ENCODE assay signal across 12 mouse cellular contexts in genomic region chr6:127855711-127856295, GRCm38 (mm10). TPM values are rescaled to one million over a fixed set of nuclear protein-coding genes. Genes with fewer than 3 reads are reported as not detected.
DNase-seq lines count a peak whose midpoint lies in the region; ATAC-seq lines count a peak whose summit lies in the region.
"Had no signal": no experiment of that assay in that cellular context is flagged by ENCODE, and none has a peak within 500 bp of the region (broad histone marks: within the 10 kb centered on the region; RNA-seq: fewer than 3 reads in every experiment).

No protein-coding gene starts in this region.

- H3K36me3 ChIP-seq in embryonic facial prominence, embryonic 11.5 days (replicated peaks; ENCODE audit: control insufficient read depth, insufficient read depth, low read depth, low read length): no peaks in the 10 kb centered on the region
- H3K36me3 ChIP-seq in hindbrain, embryonic 12.5 days: no peaks in the 10 kb centered on the region
- H3K36me3 ChIP-seq in midbrain, embryonic 14.5 days (ENCODE audit: control insufficient read depth, insufficient read depth, low read length): no peaks in the 10 kb centered on the region
- H3K36me3 ChIP-seq: neural tube, embryonic 12.5 days had no signal

- peaks cover 4% of the 10 kb centered on the region; the same call in 1 of the 2 replicates for H3K4me1 ChIP-seq in embryonic facial prominence, embryonic 11.5 days (ENCODE audit: control insufficient read depth, insufficient read depth, low read length)
- H3K4me1 ChIP-seq in hindbrain, embryonic 12.5 days: peaks cover 20% of the 10 kb centered on the region
- peaks cover 20% of the 10 kb centered on the region for H3K4me1 ChIP-seq in midbrain, embryonic 14.5 days (ENCODE audit: control insufficient read depth, insufficient read depth, low read length)

- H3K27me3 ChIP-seq in embryonic facial prominence, embryonic 11.5 days (ENCODE audit: control insufficient read depth, insufficient read depth, low read length): no peaks in the 10 kb centered on the region
- no peaks in the 10 kb centered on the region for H3K27me3 ChIP-seq in hindbrain, embryonic 12.5 days
- no peaks in the 10 kb centered on the region for H3K27me3 ChIP-seq in midbrain, embryonic 14.5 days (ENCODE audit: control insufficient read depth, insufficient read depth, low read length)
- H3K27me3 ChIP-seq: neural tube, embryonic 12.5 days had no signal

- DNase-seq in brain, adult 2 months (ENCODE audit: low read depth, low spot score): peak; percentile 24
- DNase-seq in embryonic facial prominence, embryonic 11.5 days (ENCODE audit: low spot score): no peak
- DNase-seq in midbrain, embryonic 14.5 days: peak; percentile 65
- no peak for DNase-seq in adrenal gland, adult (ENCODE audit: inconsistent age in 2 of 2, low spot score in 1 of 2)
- no peak for DNase-seq in c-Kit-positive CD71-positive TER-119-positive erythroid progenitor cells, embryonic 14.5 days (ENCODE audit: low spot score)
- DNase-seq: adrenal gland, postnatal 36 days; cerebellum, postnatal 36 days; layer of hippocampus, postnatal 36 days; lung, embryonic 14.5 days had no signal

- H3K4me2 ChIP-seq in embryonic facial prominence, embryonic 11.5 days (ENCODE audit: low read depth, low read length): no peak overlapping the region
- no peak overlapping the region for H3K4me2 ChIP-seq in hindbrain, embryonic 12.5 days (replicated peaks)
- H3K4me2 ChIP-seq in midbrain, embryonic 14.5 days (ENCODE audit: low read length): no peak overlapping the region
- H3K4me2 ChIP-seq: lung, embryonic 14.5 days; neural tube, embryonic 12.5 days had no signal

- ATAC-seq in embryonic facial prominence, embryonic 11.5 days (replicated peaks; ENCODE audit: insufficient number of reproducible peaks, low FRiP score, low TSS enrichment, low read depth): 0 out of 2 replicates have a peak, but pooled peaks have one; percentile 70
- peak; percentile 66 for ATAC-seq in hindbrain, embryonic 12.5 days (ENCODE audit: low FRiP score)
- ATAC-seq in midbrain, embryonic 14.5 days (ENCODE audit: low FRiP score, low TSS enrichment): peak; percentile 53; the same call in 1 of the 2 replicates
- ATAC-seq in frontal cortex, adult (ENCODE audit: low TSS enrichment): no peak

- no peaks in the 10 kb centered on the region for H3K9me3 ChIP-seq in embryonic facial prominence, embryonic 11.5 days (replicated peaks; ENCODE audit: control insufficient read depth, low read length)
- no peaks in the 10 kb centered on the region for H3K9me3 ChIP-seq in hindbrain, embryonic 12.5 days (replicated peaks)
- no peaks in the 10 kb centered on the region for H3K9me3 ChIP-seq in midbrain, embryonic 14.5 days (ENCODE audit: control insufficient read depth, low read length)
- H3K9me3 ChIP-seq: neural tube, embryonic 12.5 days had no signal

- H3K9ac ChIP-seq in embryonic facial prominence, embryonic 11.5 days (replicated peaks; ENCODE audit: low read length): no peak overlapping the region
- H3K9ac ChIP-seq in hindbrain, embryonic 12.5 days: no peak overlapping the region
- H3K9ac ChIP-seq in midbrain, embryonic 14.5 days (replicated peaks; ENCODE audit: low read length): no peak overlapping the region
- H3K9ac ChIP-seq: lung, embryonic 14.5 days; neural tube, embryonic 12.5 days had no signal

- 32% methylated on average over 9 of the region's 9 CpGs for WGBS in embryonic facial prominence, embryonic 11.5 days
- WGBS in hindbrain, embryonic 12.5 days: 38% methylated on average over 9 of the region's 9 CpGs
- WGBS in midbrain, embryonic 14.5 days: 34% methylated on average over 9 of the region's 9 CpGs

- H3K27ac ChIP-seq in embryonic facial prominence, embryonic 11.5 days (replicated peaks; ENCODE audit: low read depth, low read length): no peak overlapping the region
- H3K27ac ChIP-seq in hindbrain, embryonic 12.5 days: no peak overlapping the region
- 0 out of 2 replicates have a peak overlapping the region, but pooled peaks have one; percentile 38 for H3K27ac ChIP-seq in midbrain, embryonic 14.5 days (replicated peaks; ENCODE audit: low read depth, low read length)
- H3K27ac ChIP-seq: neural tube, embryonic 12.5 days had no signal

- no peak overlapping the region for H3K4me3 ChIP-seq in embryonic facial prominence, embryonic 11.5 days (ENCODE audit: low read depth, low read length)
- H3K4me3 ChIP-seq in hindbrain, embryonic 12.5 days: no peak overlapping the region
- H3K4me3 ChIP-seq in midbrain, embryonic 14.5 days (replicated peaks; ENCODE audit: low read depth, low read length): no peak overlapping the region
- H3K4me3 ChIP-seq: neural tube, embryonic 12.5 days had no signal

RNA-seq across cellular contexts. Expression of gene Tspan11, which starts 31.6 kb away (rescaled TPM):
- polyA plus RNA-seq in embryonic facial prominence, embryonic 11.5 days (2014; fragmentation: Nextera tagmentation; extraction: Ambion mirVana): 14.3 TPM in 2 replicates
- polyA plus RNA-seq in hindbrain, embryonic 12.5 days (2016; fragmentation: Nextera tagmentation; extraction: Ambion mirVana): 19.3 and 22.9 TPM in 2 replicates
- polyA plus RNA-seq in midbrain, embryonic 14.5 days (2014; fragmentation: Nextera tagmentation; extraction: Ambion mirVana): 5.0 and 8.4 TPM in 2 replicates

Comparison
In these comparisons a context has a peak if more than half of its experiments do, and no peak if none do; other contexts are left out.
1. DNase-seq: peak in brain, adult 2 months (single experiment) and midbrain, embryonic 14.5 days (single experiment); none in embryonic facial prominence, embryonic 11.5 days (single experiment), adrenal gland, adult (0 of 2) and c-Kit-positive CD71-positive TER-119-positive erythroid progenitor cells, embryonic 14.5 days (single experiment).